Mouse (Mus musculus) embryonic fibroblast, embryonic 13.5 days (primary cell): Measurements from ENCODE around the gene Qrich1.

ENCODE experiments used
- CTCF ChIP-seq: IDR thresholded peaks from 2 replicates; pipeline ENCODE4 v1.5.1; 2011; ENCODE audit warnings: mild to moderate bottlenecking, control low read depth, low read length, moderate library complexity, borderline replicate concordance; ENCODE audit not compliant: insufficient read depth
- POLR2A ChIP-seq: IDR thresholded peaks from 2 replicates; pipeline ENCODE4 v1.6.1; 2011; ENCODE audit warnings: low read depth, mild to moderate bottlenecking, control low read depth, low read length, moderate library complexity

GRCm38 (mm10) chr9:108563671-108564070 lies 47.1 kb downstream of the Qrich1 start:
- TF ChIP-seq CTCF (no peak), POLR2A (no peak)
